Mouse (Mus musculus) adrenal gland, adult 2 months (tissue): ENCODE measurements around the gene Plxna4. TPM values are rescaled to one million over a fixed set of nuclear protein-coding genes. Genes with fewer than 3 reads are reported as not detected.

Source experiments
- DNase-seq: peaks from one replicate; pipeline ENCODE4 v3.0.0; 2021
- polyA plus RNA-seq: library from polyadenylated mRNA; depleted of rRNA; stranded (reverse); fragments of >200 nt; gene quantifications from 2 replicates; pipeline ENCODE4 v1.2.3, GENCODE M21; 2012
- total RNA-seq, 2 experiments: library from RNA; stranded (reverse); gene quantifications; 2 replicates each; pipeline ENCODE4 v1.2.3; 2021

The Plxna4 gene
- total and polyA plus RNA-seq, 3 experiments: 1.7 to 6.4 (median 4.9) TPM

DNA sequence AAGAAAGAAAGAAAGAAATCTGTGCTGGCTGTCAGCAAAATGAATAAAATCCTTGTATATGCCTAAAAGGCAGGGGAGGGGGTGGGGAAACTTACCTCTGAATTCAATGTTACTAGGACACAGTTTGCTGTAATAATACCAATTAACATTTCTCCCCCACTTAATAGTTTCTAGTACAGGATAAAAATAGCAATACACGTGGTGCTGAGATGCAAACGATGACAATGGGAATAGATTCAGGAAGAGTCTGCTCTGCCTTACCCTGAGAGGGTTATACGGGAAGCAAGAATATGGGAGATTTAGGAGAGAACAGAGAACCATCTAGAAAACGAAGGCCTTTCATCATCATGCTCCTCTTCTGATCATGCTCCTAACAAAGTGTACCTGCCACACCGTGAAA is 115.9 kb downstream of the Plxna4 start:
- DNase-seq: no peak

DNA sequence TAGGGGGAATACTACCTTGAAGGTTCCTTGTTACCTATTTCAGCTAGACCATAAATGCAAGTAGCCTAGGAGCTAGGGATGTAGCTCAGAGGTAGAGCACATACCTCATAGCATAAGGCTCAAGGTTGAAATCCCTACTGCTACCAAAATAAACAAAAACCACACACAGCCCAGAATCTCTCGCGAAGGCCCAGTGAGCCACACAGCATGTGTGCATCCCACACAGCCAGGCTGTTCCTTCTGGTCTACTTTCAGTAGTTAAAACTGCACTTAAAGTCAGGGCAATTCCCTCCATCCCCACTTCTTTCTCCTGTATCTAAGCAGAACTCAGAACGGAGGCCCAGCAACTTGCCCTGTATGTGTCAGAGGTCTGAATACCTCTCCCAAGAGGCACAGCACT is 116.4 kb downstream of the Plxna4 start:
- no peak for DNase-seq

DNA sequence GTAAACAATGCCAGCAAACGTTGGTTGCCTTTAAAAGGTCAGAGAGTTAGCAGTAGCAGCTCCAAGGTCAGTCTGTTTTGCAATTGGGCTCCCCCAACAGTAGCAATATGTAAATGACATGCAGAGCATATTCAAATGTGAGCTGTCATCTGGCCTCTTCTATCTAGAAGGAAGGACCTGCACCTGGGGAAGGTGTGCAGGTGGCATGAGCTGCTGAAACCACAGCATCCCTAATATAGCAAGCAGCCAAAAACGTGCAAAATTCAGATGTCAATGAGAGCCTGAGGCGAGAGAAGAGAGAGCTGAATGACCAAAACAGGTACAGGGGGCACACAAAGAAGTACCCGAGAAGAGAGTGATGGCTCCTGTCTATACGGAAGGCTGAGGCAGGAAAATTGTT is 118.8 kb downstream of the Plxna4 start:
- DNase-seq: peak; percentile 43

DNA sequence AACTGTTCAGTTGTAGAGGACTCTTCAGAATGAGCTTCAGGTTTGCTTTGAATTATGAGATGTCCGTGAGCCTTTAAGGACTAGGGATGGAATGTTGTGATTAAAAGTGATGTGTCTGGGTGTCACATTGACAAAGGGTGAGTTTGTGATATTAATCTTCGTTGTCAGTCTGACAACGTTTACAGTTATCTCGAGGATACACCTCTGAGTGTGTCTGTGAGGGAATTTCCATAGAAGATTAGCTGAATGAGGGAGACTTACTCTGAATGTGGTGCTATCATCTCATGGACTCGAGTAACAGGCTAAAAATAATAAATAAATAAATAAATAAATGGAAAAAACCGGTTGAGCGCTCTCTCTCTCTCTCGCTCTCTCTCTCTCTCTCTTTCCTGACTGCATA is 122.9 kb downstream of the Plxna4 start:
- no peak for DNase-seq

DNA sequence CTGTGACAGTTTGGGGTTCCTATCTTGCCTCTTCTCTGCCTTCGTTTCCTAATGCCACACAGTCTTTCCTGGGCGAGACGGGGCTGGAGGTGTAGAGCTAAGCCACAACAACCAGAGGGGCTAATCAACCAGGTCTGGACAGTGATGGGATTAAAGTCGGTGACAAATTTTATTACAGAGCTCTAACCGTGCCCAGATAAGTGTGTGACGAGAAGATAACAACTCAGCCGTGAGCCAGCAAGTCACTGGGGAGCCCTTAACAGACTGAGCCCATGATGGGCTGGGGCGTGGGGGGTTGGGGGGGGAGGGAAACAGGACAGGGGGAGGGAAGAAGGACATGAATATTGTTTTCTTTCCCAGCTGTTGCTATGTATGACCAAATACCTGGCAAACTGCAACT is 123.4 kb downstream of the Plxna4 start:
- no peak for DNase-seq

DNA sequence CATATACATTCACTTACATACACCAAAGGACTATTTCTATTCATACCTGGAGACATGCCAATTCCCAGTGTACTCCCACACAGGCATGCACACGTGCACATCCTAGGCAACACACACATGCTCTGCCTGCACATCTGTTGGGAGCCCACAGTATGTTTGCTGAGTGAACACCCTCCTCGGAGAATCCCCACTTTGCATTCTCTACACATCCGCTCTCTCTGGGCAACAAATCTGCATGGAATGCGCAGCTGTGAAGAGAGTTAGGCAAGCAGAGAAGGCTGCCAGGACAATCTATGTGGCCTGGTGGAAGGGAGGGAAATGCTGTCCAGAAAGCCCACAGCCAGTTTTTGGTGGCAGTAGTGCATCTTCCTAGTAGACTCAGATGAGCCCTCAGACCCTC is 123.9 kb downstream of the Plxna4 start:
- DNase-seq: no peak

DNA sequence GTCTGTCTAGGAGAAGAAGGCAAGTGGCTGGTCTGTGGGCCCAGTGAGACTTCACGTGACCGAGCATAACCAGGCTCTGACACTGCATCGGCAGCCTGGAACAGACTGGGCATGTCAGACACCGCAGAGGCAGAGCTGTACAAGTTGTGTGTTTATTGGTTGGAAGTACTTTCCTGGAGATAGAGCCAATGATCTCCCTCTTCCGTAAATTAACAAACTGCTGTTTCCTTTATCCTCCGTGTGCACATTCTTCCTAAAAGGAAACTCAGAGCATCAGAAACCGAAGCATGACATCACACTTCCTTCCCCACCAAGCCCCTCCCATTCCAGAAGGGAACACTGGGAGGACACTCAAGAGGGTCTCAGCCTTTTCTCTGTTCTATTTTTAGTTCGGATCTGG is 127.6 kb downstream of the Plxna4 start:
- DNase-seq: peak; percentile 31

DNA sequence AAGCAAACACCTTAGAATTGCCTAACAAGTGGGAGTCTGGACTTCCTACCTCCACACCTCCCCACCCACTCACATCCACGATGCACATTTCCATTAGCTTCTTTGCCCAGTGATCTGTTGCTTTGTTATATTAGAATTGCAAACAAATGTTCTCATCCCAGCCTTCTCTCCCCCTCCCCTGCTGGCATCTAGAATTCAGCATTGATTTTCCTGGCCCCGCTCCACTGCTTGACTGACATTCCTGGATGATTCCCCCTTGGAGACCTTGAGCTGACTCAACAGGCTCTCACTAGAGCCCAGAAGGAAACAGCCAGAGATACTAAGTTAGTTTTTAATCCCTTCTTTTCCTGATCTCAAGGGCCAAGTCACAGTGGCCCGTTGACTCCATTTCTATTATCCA is 131.4 kb downstream of the Plxna4 start:
- DNase-seq: peak; percentile 59

DNA sequence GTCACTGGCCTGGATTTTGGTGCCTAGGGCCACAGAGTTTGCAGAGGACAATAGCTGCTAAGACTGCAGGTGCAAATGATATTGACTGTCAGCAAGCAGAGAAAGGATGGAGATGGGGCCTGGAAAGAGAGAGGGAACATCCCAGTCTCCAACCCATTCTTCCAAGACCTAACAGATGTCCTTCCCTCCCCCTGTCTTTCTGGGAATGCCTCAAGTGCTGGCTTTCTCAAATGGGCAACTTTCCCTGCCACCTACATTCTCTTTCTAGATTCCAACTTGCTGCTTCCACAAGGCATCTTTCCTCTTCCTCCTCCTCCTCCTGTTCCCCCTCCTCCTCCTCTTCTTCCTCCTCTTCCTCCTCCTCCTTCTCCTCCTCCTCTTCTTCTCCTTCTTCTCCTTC is 136.1 kb downstream of the Plxna4 start:
- DNase-seq: no peak

DNA sequence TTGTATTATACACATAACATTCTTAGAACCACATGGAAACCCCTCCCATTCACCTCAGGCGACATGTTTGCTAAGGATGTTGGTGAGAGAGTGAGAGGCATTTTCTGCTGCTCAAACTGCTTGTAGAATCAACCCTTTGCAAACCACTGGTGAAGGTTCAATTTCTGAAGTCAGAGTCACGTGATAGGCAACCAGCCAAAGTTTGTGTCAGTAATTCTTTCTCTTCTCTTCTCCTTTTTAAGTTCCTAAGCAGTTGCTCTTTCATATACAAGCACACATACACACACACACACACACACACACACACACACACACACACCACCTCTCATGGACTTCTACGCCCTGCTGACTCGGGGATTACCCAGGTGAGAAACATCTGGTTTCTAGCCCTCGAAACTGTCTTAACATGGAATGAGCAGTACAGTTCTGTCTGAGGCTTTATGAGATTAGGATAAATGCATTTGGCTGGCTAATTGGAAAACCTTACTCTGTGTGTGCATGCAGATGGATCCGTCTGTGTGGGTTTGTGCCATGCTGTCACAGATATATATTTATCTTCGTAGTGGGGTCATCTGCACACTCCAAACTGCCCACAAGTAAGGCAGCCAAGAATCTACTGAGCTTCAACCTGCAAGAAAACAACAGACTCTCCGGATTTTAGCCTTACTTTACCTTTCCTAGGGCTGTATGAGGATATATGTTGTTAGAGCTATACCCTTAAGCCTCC is 138.6 kb downstream of the Plxna4 start:
- DNase-seq: no peak

DNA sequence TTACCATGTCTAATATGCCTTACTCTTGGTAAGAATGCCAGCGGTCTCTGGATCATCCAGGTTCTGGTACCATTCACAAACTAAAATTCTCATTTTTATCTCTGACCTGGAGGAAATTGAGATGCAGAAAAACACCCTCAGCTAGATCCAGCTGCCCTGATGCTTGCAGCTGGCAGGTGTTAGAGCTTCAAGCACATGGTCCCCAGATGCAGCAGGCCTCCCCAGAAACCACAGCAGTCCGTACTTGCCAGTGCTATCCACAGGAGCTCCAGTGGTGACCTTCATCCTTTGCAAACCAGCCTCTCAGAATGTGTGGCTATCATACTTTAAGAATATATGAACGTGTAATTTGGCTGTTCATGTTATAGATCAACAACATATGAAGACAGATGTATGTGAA is 139.2 kb downstream of the Plxna4 start:
- no peak for DNase-seq

DNA sequence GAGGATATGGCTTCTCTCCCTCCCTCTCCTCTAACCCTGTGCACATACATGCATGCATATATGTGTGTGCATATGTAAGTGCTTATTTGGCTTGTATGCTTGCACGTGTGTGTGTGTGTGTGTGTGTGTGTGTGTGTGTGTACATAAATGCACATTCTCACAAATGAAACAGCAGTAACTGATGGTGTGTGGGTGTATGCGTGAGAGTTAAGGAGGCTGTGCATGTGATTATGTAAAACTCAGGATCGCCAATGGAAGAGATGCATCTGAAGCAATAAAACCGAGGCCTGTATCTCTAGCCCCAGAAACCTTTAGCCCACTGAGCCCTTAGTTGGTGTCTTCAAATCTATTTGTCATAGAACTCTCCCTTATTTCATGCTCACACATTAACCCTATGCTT is 141.7 kb downstream of the Plxna4 start:
- DNase-seq: no peak

DNA sequence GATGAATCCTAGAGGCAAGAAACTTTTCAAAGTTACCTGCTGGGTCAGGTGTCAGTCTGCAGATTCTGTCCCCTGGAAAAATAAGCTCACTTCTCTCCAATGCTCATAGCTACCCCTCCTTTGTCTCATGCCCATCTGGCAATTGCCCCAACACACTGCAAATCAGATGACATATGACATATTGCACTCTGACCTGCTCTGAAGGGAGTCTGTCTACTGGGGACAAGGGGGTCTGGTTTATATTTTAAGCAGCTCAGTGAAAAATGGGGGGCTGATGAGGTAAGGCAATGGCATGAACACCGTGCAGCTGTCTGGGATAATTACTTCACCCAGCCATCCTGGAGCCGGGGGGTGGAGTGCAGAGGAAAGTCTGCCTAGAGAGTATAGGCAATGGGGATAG is 142.7 kb downstream of the Plxna4 start:
- DNase-seq: no peak

DNA sequence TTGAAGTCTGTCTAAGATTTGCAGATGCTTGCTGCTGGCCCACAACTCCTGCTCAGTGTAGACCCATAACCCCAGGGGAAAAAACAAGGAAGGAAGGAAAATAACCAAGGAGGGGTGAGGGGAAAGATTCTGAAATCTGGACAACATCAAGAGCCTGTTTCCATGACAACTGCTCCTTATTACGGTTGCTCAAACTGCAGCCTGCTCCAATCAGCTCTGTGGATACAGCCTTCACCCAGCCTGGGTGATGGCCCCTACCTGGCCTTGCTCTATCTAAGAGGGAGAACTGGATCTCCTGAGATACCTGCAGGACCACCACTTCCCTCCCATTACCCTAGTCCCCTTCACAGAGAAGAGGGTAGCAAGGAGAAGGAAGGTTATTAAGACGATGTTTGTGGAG is 143.6 kb downstream of the Plxna4 start:
- no peak for DNase-seq

DNA sequence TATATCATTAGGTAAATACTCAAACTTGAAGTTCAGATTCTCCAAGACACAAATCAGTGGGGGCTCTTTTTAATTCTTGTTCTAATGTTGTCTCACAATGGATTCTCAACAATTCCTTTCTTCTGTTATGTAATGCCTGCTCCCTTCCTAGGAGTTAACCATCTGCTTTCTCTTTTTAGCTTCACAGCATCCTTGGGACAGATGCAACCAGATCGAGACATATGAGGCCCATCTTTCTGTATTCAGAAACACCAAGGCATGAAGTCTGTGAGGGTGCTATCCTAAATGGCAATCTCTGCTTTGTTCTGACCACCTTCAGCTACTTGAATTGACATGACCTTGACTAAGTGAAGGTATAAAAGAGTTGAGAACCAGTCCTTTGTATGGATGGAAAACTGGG is 144.3 kb downstream of the Plxna4 start:
- no peak for DNase-seq

DNA sequence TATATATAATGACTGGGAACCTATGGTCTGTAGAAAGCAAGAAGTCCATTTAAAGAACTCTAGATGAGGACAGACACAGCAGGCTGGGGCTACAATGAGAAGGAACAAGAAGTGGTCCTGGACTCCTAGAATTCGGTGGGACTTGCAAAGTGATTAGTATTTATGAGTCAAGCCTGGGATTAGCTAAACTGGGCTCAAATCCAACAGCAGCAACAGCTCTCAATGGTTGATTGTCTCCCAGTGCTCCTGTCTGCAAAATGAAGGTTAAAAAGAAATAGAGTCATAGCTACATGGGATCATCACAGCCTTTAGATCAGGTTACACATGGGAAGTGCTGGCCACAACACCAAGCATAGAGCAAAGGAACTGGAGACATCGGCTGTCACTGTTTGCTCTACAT is 148.6 kb downstream of the Plxna4 start:
- DNase-seq: no peak

DNA sequence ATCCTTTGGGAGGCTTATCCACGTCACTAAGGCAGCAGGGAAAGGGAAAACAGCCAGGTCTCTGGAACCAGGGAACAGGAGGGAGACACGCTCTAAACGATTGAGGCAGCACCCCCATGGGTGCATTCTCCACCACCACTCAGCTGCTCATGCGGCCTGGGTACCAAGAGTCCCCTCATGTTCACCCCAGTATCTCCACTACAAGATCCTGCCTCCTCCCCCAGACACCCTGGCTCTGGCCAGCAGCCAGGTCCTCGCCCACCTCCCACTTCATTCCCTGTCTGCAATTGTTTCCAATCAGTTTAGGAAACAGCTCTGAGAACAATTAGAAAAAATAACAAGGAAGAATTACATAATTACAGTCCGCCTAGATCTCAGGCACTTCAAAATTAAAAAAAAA is 150.8 kb downstream of the Plxna4 start:
- no peak for DNase-seq

DNA sequence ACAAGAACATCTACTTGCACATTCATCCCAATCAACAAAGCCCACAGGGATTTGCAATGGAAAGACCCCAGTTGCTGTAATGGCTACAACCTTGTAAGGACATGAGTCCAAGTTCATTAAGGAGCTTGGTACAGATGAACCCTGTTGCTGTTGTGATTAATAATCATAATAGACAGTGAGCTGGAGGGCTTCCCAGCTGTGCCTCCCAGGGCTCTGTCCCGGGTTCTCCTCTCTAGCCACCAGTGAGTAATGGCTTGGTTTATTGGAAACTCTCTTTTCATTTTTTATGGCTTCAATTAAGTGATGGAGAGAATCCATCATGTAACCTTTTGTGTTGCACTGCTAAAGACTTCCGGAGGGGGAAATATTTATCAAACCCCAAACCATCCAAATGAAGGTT is 164.9 kb downstream of the Plxna4 start:
- DNase-seq: no peak

DNA sequence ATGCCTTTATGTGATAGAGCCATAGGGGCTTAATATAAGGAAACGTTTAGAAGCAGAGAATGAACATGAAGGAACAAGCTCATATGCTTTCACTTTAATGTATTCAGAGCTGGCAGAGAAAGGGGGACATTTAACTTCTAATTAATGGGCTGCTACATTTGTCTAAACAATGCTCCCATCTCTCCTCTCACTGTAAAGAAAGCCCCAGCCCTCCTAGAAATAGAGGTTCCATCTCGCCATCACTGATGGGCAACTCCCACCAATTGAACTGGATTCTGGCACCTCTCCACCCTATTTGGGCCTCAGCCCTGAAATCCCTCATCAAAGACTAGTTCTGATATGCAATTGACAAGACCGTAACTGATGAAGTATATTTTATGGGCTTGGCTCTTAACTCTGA is 167.4 kb downstream of the Plxna4 start:
- no peak for DNase-seq

DNA sequence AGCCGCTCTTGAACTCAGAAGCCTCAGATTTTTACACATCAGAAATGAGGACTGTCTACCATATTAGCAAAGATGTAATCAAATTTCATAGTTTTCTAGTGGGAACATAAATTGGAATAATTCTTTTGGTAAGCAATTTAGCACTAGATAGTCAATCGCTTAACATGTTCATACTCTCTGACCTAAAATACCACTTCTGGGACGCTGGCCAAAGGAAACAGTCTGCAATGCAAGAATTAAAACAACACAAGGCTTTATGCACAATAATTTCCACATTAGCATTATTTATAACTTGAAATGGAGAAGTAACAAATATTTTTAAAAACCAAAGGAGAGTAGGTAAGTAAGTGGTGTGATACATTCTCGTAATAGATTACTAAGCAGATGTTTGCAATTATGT is 170.6 kb downstream of the Plxna4 start:
- peak; percentile 17 for DNase-seq

DNA sequence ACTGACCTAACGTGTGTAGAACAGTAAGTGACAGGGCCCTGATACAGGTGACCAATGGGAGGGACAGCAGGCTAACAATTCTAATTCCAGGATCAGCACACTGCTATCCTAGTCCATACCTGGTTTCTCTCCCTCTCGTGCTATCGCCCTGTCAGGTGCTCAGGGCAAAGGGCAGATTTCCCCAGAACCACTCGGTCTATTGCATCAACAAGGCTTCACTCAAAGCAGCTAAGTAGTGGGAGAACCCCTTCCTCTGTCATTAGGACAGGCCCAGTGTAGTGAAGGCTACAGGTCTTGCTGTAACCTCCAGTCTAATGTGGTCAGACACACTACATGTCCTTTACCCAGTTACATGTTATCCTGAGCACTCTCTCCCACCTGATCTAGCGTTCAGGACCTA is 176.7 kb downstream of the Plxna4 start:
- no peak for DNase-seq

DNA sequence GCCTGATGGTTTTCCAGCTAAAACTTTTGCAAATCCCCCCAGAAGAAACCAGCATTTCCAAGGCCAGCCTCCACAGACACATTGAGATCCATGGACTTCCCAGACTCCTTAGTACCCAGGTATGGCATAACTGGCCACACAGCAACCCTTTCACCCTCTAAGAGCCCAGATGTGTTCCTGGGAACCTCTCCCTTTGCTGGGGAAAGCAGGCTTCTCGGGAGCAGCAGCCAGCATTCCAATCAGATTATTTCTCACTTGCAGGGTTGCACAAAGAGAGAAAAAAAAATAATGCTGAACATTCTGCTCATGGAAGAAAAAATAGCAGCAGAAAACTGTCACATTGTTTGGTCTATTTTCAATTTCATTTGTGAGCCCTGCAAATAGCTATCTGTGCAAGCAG is 178.4 kb downstream of the Plxna4 start:
- no peak for DNase-seq

DNA sequence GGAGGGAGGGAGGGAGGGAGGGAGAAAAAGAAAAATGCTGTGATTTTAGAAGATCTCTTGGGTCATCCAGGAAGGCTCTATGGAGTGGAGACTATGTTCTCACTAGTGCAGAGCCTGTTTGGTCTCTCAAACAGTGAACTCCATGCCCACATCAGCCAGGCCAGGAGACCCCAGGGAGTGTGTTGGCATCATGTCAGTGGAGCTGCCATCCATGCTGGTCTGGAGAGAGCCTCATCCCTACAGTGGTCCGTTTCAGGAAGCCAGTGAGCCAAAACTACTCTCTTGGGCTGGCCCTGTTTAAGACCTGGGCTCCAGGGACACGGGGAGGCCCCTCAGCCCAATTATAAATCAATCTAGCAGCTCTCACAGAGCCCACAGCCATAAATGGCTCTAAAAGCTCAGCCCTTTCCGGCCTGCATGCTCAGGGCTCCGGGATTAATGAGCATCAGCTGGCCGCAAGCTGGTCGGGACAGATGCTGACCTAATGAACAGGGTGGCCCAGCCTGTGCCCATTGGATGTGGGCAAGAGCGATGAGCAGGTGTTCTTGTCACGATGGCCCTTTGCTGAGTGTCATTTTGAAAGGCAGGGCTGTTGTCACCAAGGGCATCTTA is 180.3 kb downstream of the Plxna4 start:
- DNase-seq: no peak
